Mouse (Mus musculus) MEL (cell line): ENCODE results near the gene Slc15a1.

Experiments
- MAFK ChIP-seq: IDR thresholded peaks from 2 replicates; pipeline ENCODE4 v1.6.1; 2011; ENCODE audit warnings: low read depth, mild to moderate bottlenecking, low read length, improper control_type of control experiment, borderline replicate concordance
- MEF2A ChIP-seq: IDR thresholded peaks from 2 replicates; pipeline ENCODE4 v1.6.1; 2014; ENCODE audit warnings: low read depth, mild to moderate bottlenecking, inconsistent platforms, low read length, improper control_type of control experiment; ENCODE audit not compliant: poor library complexity, insufficient replicate concordance, severe bottlenecking; ENCODE audit errors: extremely low read depth
- TAL1 ChIP-seq: IDR thresholded peaks from 2 replicates; pipeline ENCODE4 v1.6.1; 2012; ENCODE audit warnings: mild to moderate bottlenecking, inconsistent platforms, low read length, moderate library complexity, mixed read lengths

- no peak for TF ChIP-seq MAFK
- no peak for TF ChIP-seq MEF2A
- no peak for TF ChIP-seq TAL1
Observed at GRCm38 (mm10) chr14:121497800-121498199, 7.3 kb downstream of the Slc15a1 start.
